Mouse (Mus musculus): Measurements from ENCODE around the gene BC055324.

GRCm38 (mm10) chr1:163975088-163975487 is 19.5 kb downstream of the BC055324 start:
- TF ChIP-seq CTCF (IDR thresholded peaks at IDR 0.05; ENCODE audit: low read depth, low read length) (no peak), POLR2A (IDR thresholded peaks at IDR 0.05; ENCODE audit: insufficient read depth, low read length) (no peak), EP300 (IDR thresholded peaks at IDR 0.05; ENCODE audit: insufficient read depth, low read depth, low read length) (no peak)
